Comparison of ENCODE assay signal across 21 mouse cellular contexts in genomic region chr13:63016056-63016455, GRCm38 (mm10). TPM values are rescaled to one million over a fixed set of nuclear protein-coding genes. Genes with fewer than 3 reads are reported as not detected.
DNase-seq lines count a peak whose midpoint lies in the region; ATAC-seq lines count a peak whose summit lies in the region.
"Had no signal": no experiment of that assay in that cellular context is flagged by ENCODE, and none has a peak within 500 bp of the region (broad histone marks: within the 10 kb centered on the region; RNA-seq: fewer than 3 reads in every experiment).

No protein-coding gene starts in this region.

- ATAC-seq in forebrain, embryonic 13.5 days, result no peak
- ATAC-seq: liver, postnatal 0 days had no signal

- 92% methylated on average over 3 of the region's 3 CpGs for WGBS in forebrain, embryonic 13.5 days

- no peak overlapping the region for H3K4me3 ChIP-seq in forebrain, embryonic 13.5 days
- H3K4me3 ChIP-seq: embryonic facial prominence, embryonic 12.5 days; heart, embryonic 12.5 days; layer of hippocampus, adult 2 months; limb, embryonic 10.5 days; midbrain, embryonic 12.5 days had no signal

- peak; percentile 23 for DNase-seq in left cerebral cortex, adult 11 months (ENCODE audit: low spot score)
- DNase-seq in left cerebral cortex, postnatal 4 days, result no peak
- peak; percentile 50 to 78 for DNase-seq in frontal cortex, adult 2 months (ENCODE audit: extremely low spot score in 1 of 2, low spot score in 1 of 2)
- peak; percentile 35 to 52 for DNase-seq in left cerebral cortex, adult 9 months (ENCODE audit: low spot score in 2 of 2)
- peak; percentile 48 for DNase-seq in right cerebral cortex, postnatal 25 days
- no peak for DNase-seq in thymus, postnatal 36 days
- DNase-seq: cerebellum, adult 9-10 months; forebrain, postnatal 0 days; gastrocnemius, postnatal 10 days; heart, postnatal 14 days; kidney, adult 2 months; kidney, postnatal 10 days; liver, postnatal 0 days; lung, postnatal 10 days; thymus, adult 18-20 months had no signal

- H3K4me1 ChIP-seq in forebrain, embryonic 13.5 days, result 0 out of 2 replicates have a peak, but pooled peaks cover 5% of the 10 kb centered on the region
- H3K4me1 ChIP-seq: embryonic facial prominence, embryonic 12.5 days; heart, embryonic 12.5 days; limb, embryonic 10.5 days; midbrain, embryonic 12.5 days had no signal

- H3K9me3 ChIP-seq in forebrain, embryonic 13.5 days (replicated peaks), result no peaks in the 10 kb centered on the region
- H3K9me3 ChIP-seq: embryonic facial prominence, embryonic 12.5 days; heart, embryonic 12.5 days; limb, embryonic 10.5 days; midbrain, embryonic 12.5 days had no signal

- H3K27ac ChIP-seq in forebrain, embryonic 13.5 days, result no peak overlapping the region
- H3K27ac ChIP-seq: embryonic facial prominence, embryonic 12.5 days; layer of hippocampus, adult 2 months; limb, embryonic 10.5 days; midbrain, embryonic 12.5 days had no signal

- H3K27me3 ChIP-seq in forebrain, embryonic 13.5 days, result no peaks in the 10 kb centered on the region
- H3K27me3 ChIP-seq: embryonic facial prominence, embryonic 12.5 days; heart, embryonic 12.5 days; midbrain, embryonic 12.5 days had no signal

- H3K36me3 ChIP-seq in forebrain, embryonic 13.5 days (ENCODE audit: poor library complexity, severe bottlenecking), result no peaks in the 10 kb centered on the region; the same call in 1 of the 2 replicates
- H3K36me3 ChIP-seq: embryonic facial prominence, embryonic 12.5 days; heart, embryonic 12.5 days; limb, embryonic 10.5 days; midbrain, embryonic 12.5 days had no signal

- intact Hi-C loops in left cerebral cortex, postnatal 4 days (cut with DNase I), result no loop called here

- no peak overlapping the region for H3K4me2 ChIP-seq in forebrain, embryonic 13.5 days
- H3K4me2 ChIP-seq: embryonic facial prominence, embryonic 12.5 days; heart, embryonic 12.5 days; midbrain, embryonic 12.5 days had no signal

- no peak overlapping the region for H3K9ac ChIP-seq in forebrain, embryonic 13.5 days
- H3K9ac ChIP-seq: embryonic facial prominence, embryonic 12.5 days; forebrain, postnatal 0 days; heart, embryonic 12.5 days; liver, postnatal 0 days; midbrain, embryonic 12.5 days had no signal

RNA-seq across cellular contexts. Expression of gene 2010111I01Rik, which starts 51.4 kb away (rescaled TPM):
- 10 to 100 TPM; 42.3 to 51.9 TPM for total RNA-seq in left cerebral cortex, postnatal 4 days (2021)
- 92.7 and 95.5 TPM in 2 replicates for polyA plus RNA-seq in frontal cortex, adult 2 months (2012; rRNA removed)
- 23.9 and 29.9 TPM in 2 replicates for polyA plus RNA-seq in forebrain, embryonic 13.5 days (2015; fragmentation: Nextera tagmentation; extraction: Ambion mirVana)

Comparison
In these comparisons a context has a peak if more than half of its experiments do, and no peak if none do; other contexts are left out.
1. DNase-seq: peak in left cerebral cortex, adult 11 months (single experiment), frontal cortex, adult 2 months (2 of 2), left cerebral cortex, adult 9 months (2 of 2) and right cerebral cortex, postnatal 25 days (single experiment); none in left cerebral cortex, postnatal 4 days (single experiment) and thymus, postnatal 36 days (0 of 2).